Mouse (Mus musculus) liver, adult 2 months (tissue): ENCODE data around the gene Rsg1. TPM values are rescaled to one million over a fixed set of nuclear protein-coding genes. Genes with fewer than 3 reads are reported as not detected.

Source experiments
- DNase-seq: peaks from one replicate; pipeline ENCODE4 v3.0.0-alpha.2; 2011; ENCODE audit warnings: low read depth, low spot score; ENCODE audit errors: extremely low read depth
- H3K27ac ChIP-seq: fragments of 200-500 bp; replicated peaks from 2 replicates; pipeline ENCODE4 v1.5.1; 2012; ENCODE audit warnings: low read depth, mild to moderate bottlenecking, control low read depth, inconsistent platforms, low read length; ENCODE audit not compliant: insufficient read depth
- H3K27me3 ChIP-seq: fragments of 200-500 bp; 2 replicates; pipeline ENCODE4 v1.6.1; 2012; ENCODE audit warnings: mild to moderate bottlenecking, moderate library complexity, low read length, inconsistent platforms; ENCODE audit not compliant: control insufficient read depth, insufficient read depth
- H3K36me3 ChIP-seq: fragments of 200-500 bp; 2 replicates; pipeline ENCODE4 v1.6.1; 2012; ENCODE audit warnings: low read length, inconsistent platforms; ENCODE audit not compliant: control insufficient read depth, insufficient read depth
- H3K4me1 ChIP-seq: fragments of 200-500 bp; 2 replicates; pipeline ENCODE4 v1.6.1; 2011; ENCODE audit warnings: low read length; ENCODE audit not compliant: control insufficient read depth, insufficient read depth
- H3K4me3 ChIP-seq: fragments of 200-500 bp; 2 replicates; pipeline ENCODE4 v1.5.1; 2011; ENCODE audit warnings: low read depth, mild to moderate bottlenecking, control low read depth, low read length, moderate library complexity; ENCODE audit not compliant: insufficient read depth
- H3K79me2 ChIP-seq: fragments of 200-500 bp; 2 replicates; pipeline ENCODE4 v1.6.1; 2012; ENCODE audit warnings: inconsistent platforms, mild to moderate bottlenecking, low read length, moderate library complexity; ENCODE audit not compliant: control insufficient read depth, insufficient read depth
- H3K9ac ChIP-seq: fragments of 200-500 bp; 2 replicates; pipeline ENCODE4 v1.6.1; 2012; ENCODE audit warnings: low read depth, mild to moderate bottlenecking, control low read depth, inconsistent platforms, low read length
- CTCF ChIP-seq: fragments of 200-500 bp; IDR thresholded peaks from 2 replicates; pipeline ENCODE4 v1.5.1; 2011; ENCODE audit warnings: low read depth, low read length, control low read depth
- POLR2A ChIP-seq: fragments of 200-500 bp; IDR thresholded peaks from 2 replicates; pipeline ENCODE4 v1.6.1; 2011; ENCODE audit warnings: low read length, control low read depth; ENCODE audit not compliant: insufficient read depth; ENCODE audit errors: extremely low read depth
- whole genome bisulfite sequencing: fragments of 180-500 bp; shearing (Covaris S2); methylation state at CpG from one replicate; pipeline ENCODE4 v1.1.7; 2018; 5-methylcytosine and 5-hydroxymethylcytosine counted together
- polyA plus RNA-seq: library from polyadenylated mRNA; depleted of rRNA; stranded (reverse); fragments of >200 nt; gene quantifications from 2 replicates; pipeline ENCODE4 v1.2.3, GENCODE M21; 2012; rRNA removed
- total RNA-seq: library from RNA; depleted of rRNA; stranded (reverse); fragments of >200 nt; gene quantifications from 2 replicates; pipeline ENCODE4 v1.2.3, GENCODE M21; 2014; rRNA removed

Rsg1 gene
- total and polyA plus RNA-seq, 2 experiments = 0.50 to 0.55 TPM

DNA sequence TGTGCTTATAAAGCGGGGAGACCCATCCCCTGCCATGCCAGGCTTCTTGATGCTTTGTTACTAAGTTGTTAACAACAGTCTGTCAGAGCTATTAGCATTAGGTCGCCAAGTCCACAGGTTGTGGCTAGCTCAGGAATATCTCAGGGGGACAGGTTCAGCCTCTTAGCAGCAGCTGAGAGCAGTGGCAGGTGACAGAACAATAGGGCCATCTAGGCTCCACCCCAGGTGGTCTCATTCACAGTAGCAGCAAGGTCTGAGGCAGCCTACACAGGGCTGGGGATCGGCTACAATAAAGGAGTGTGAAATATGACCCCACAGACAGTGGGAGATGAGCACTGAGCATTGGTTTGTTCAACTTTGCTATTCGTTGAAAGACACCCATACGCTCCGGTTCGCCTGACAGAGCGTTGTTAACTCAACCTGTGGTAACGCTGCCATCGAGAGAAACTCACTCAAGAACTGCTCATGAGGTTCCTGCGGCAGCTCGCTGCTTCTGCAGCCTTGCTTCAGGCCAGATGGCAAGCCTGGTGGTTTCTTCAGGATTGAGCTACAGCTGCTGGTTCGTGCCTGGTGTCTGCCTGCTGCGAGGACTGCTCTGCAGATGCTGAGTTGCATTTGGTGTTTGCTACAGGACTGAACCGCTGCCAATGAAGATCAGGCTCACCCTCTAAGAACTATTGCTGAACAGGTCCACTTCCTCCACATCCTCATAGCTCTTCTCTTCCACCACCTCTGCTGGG is 56.6 kb downstream of the Rsg1 start:
- TF ChIP-seq POLR2A = no peak
- TF ChIP-seq CTCF = no peak
- Histone ChIP-seq H3K27ac (no peak overlapping the region), H3K4me3 (no peak overlapping the region), H3K36me3 (no peaks in the 10 kb centered on the region), H3K9ac (no peak overlapping the region), H3K27me3 (no peaks in the 10 kb centered on the region), H3K79me2 (no peaks in the 10 kb centered on the region), H3K4me1 (peaks cover 8% of the 10 kb centered on the region)
- WGBS = 89% methylated on average over 15 of the region's 15 CpGs
- no peak for DNase-seq

DNA sequence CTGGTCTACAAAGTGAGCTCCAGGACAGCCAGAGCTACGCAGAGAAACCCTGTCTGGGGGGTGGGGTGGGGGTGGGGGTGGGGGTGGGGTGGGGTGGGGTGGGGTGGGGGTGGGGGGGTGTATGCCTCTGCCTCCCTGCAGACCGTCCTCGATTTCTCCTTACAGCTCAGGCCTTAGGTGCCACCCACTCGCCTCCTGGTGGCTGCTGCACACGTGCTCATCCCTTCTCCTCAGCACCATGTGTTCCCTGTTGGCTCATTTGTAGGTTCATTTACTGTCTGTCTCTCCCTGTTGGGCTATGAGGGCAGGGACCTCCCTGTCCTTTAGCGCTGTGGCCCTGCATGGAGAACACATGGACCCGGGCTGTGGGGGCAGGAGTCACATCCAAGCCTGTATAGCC is 57.5 kb downstream of the Rsg1 start:
- no peaks in the 10 kb centered on the region for H3K36me3 ChIP-seq
- H3K4me3 ChIP-seq = no peak overlapping the region
- H3K9ac ChIP-seq = 0 out of 2 replicates have a peak overlapping the region, but pooled peaks have one; percentile 15
- H3K27ac ChIP-seq = peak overlapping the region; percentile 38
- WGBS = 85% methylated on average over 6 of the region's 7 CpGs
- no peaks in the 10 kb centered on the region for H3K79me2 ChIP-seq
- no peaks in the 10 kb centered on the region for H3K27me3 ChIP-seq
- no peak for DNase-seq
- peaks cover 8% of the 10 kb centered on the region for H3K4me1 ChIP-seq
- no peak for TF ChIP-seq POLR2A
- 0 out of 2 replicates have a peak, but pooled peaks have one; percentile 9 for TF ChIP-seq CTCF

DNA sequence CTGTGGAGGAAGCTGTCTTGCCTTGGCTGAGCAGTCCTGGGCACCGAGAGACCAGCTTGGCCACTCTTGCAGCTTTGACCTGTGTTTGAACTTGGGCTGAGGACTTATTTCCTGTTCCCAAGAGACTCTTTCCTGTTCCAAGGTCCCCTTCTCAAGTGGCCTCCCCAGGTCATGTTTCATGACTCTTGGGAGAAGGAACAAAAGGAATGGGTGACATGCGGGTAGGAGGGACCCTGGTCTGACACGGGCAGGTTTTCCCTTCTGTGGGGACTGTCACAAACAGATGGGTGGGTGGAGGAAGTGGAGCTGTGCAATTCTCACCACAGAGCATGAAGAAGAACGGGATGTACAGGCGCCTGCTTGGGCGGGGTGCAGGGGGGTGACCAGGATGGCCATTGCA is 58.0 kb downstream of the Rsg1 start:
- no peak for DNase-seq
- no peaks in the 10 kb centered on the region for H3K36me3 ChIP-seq
- H3K27me3 ChIP-seq = no peaks in the 10 kb centered on the region
- H3K9ac ChIP-seq = peak overlapping the region; percentile 15; the same call in 1 of the 2 replicates
- H3K4me3 ChIP-seq = no peak overlapping the region
- peak overlapping the region; percentile 38 for H3K27ac ChIP-seq
- WGBS = 75% methylated on average over 6 of the region's 6 CpGs
- no peaks in the 10 kb centered on the region for H3K79me2 ChIP-seq
- TF ChIP-seq CTCF (no peak), POLR2A (no peak)
- H3K4me1 ChIP-seq = peaks cover 8% of the 10 kb centered on the region

DNA sequence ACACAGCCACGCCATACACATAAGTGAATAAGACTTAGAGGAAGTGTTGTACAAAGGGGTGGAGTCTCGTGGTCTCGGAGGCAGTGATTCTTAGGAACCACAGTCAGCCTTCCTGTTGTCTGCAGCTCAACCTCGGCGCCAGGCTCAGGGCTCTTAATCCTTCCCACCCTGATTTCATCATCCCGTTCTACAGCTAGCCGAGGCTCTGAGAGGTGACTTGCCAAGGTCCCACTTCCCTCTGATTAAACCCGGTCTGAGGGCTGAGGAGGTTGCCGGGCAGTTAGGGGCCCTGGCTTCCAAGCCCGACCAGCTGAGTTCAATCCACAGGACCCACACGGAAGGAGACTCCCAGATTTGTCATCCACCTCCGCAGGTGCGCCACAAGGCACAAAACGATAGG is 59.1 kb downstream of the Rsg1 start:
- TF ChIP-seq POLR2A (no peak), CTCF (no peak)
- H3K27me3 ChIP-seq = no peaks in the 10 kb centered on the region
- H3K4me3 ChIP-seq = no peak overlapping the region
- H3K79me2 ChIP-seq = no peaks in the 10 kb centered on the region
- H3K4me1 ChIP-seq = peaks cover 18% of the 10 kb centered on the region
- 26% methylated on average over 14 of the region's 14 CpGs for WGBS
- peak; percentile 47 for DNase-seq
- H3K36me3 ChIP-seq = no peaks in the 10 kb centered on the region
- peak overlapping the region; percentile 22; the same call in 1 of the 2 replicates for H3K9ac ChIP-seq
- peak overlapping the region; percentile 80 for H3K27ac ChIP-seq

DNA sequence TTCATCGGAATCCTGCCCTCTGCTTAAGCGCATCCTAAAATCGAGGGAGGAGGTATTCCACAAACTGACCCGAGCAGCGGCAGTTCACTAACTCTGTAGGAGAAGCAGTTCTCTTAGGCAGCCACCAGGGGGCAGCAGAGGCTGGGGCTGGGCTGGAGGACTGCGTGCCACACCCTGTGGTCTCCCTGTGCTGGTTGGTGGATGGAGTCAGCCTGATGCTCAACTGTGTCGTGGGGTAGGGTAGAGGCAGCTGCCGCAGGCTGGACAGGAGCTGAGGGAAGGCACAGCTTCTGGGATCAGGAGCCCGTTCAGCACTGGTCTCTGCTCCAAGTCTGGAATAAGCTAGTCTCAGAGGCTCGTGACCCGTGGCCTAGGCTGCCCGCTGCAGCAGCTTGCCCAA is 59.5 kb downstream of the Rsg1 start:
- Histone ChIP-seq H3K27me3 (no peaks in the 10 kb centered on the region), H3K79me2 (no peaks in the 10 kb centered on the region), H3K36me3 (no peaks in the 10 kb centered on the region), H3K9ac (peak overlapping the region; percentile 33), H3K27ac (peak overlapping the region; percentile 80), H3K4me1 (peaks cover 22% of the 10 kb centered on the region), H3K4me3 (peak overlapping the region; percentile 4; the same call in 1 of the 2 replicates)
- DNase-seq = peak; percentile 85
- WGBS = under 1% methylated on average over 12 of the region's 12 CpGs
- peak; percentile 98 for TF ChIP-seq CTCF
- TF ChIP-seq POLR2A = no peak

DNA sequence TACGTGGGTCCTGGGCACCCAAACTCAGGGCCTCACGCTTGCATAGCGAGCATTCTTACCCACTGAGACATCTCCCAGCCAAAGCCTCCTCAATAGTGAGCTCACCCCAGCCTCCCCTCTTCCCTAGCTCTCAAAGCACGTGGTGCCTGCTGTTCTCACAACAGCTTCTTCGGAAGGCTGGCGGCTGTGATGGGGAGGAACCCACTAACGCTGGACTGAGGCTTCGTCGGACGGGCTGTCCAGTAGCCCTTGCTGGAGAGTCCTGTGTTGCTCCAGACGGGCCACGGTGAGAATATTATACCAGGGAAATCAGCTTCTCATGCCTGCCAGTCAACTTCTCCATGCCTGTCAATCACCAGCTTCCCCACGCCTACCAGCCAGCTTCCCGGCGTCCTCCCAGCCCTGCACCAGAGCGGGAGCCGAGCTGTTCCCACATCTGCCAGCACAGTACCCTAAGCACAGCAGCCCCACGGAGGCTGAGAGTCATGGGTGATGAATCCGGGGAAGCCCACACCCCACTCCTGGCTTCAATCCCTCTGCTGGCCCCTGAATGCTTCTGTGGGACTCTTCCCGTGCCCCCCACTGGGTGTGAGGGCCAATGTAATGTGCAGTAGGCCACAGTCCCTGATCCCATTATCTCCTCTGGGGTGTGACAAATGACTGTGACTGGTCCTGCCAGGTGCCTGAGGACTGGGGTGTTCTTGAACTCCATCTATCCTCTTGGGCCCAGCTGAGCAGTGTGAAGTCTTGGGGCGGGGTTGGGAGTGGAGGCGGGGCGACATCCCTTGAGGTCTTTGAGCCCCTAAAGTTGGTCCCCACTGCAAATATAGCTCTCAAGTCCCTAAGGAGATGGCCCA is 61.0 kb downstream of the Rsg1 start:
- 93% methylated on average over 23 of the region's 23 CpGs for WGBS
- no peak overlapping the region for H3K9ac ChIP-seq
- H3K4me1 ChIP-seq = peaks cover 30% of the 10 kb centered on the region
- H3K79me2 ChIP-seq = no peaks in the 10 kb centered on the region
- no peak overlapping the region for H3K27ac ChIP-seq
- no peaks in the 10 kb centered on the region for H3K36me3 ChIP-seq
- TF ChIP-seq CTCF = no peak
- TF ChIP-seq POLR2A = no peak
- no peaks in the 10 kb centered on the region for H3K27me3 ChIP-seq
- no peak for DNase-seq
- H3K4me3 ChIP-seq = no peak overlapping the region

Other genes with a start within 250 kb of the Rsg1 start
- 12.9 and 13.3 TPM in 2 replicates for gene Atp13a2, start 227.1 kb upstream of the Rsg1 start, total RNA-seq
- 32.5 and 34.0 TPM in 2 replicates for gene Atp13a2, start 227.1 kb upstream of the Rsg1 start, polyA plus RNA-seq
- gene Mfap2, start 203.5 kb upstream of the Rsg1 start, total RNA-seq = 0.18 TPM in 1 of 2 replicates, not detected in the other
- gene Mfap2, start 203.5 kb upstream of the Rsg1 start, polyA plus RNA-seq = 0.30 and 0.45 TPM in 2 replicates
- 0.67 and 0.74 TPM in 2 replicates for gene Crocc, start 153.4 kb upstream of the Rsg1 start, total RNA-seq
- 0.76 and 1.7 TPM in 2 replicates for gene Crocc, start 153.4 kb upstream of the Rsg1 start, polyA plus RNA-seq
- 5.2 and 8.5 TPM in 2 replicates for gene Necap2, start 135.6 kb upstream of the Rsg1 start, total RNA-seq
- 7.6 and 11.3 TPM in 2 replicates for gene Necap2, start 135.6 kb upstream of the Rsg1 start, polyA plus RNA-seq
- not detected in 2 replicates for gene Spata21, start 125.6 kb upstream of the Rsg1 start, total RNA-seq
- not detected in 2 replicates for gene Spata21, start 125.6 kb upstream of the Rsg1 start, polyA plus RNA-seq
- 26.6 and 39.5 TPM in 2 replicates for gene Szrd1, start 74.2 kb upstream of the Rsg1 start, total RNA-seq
- gene Szrd1, start 74.2 kb upstream of the Rsg1 start, polyA plus RNA-seq = 43.6 and 46.8 TPM in 2 replicates
- gene Fbxo42, start 66.0 kb upstream of the Rsg1 start, total RNA-seq = 2.0 and 2.8 TPM in 2 replicates
- 4.6 and 6.3 TPM in 2 replicates for gene Fbxo42, start 66.0 kb upstream of the Rsg1 start, polyA plus RNA-seq
- gene Arhgef19, start 25.5 kb downstream of the Rsg1 start, total RNA-seq = 14.4 and 25.8 TPM in 2 replicates
- 34.3 and 64.4 TPM in 2 replicates for gene Arhgef19, start 25.5 kb downstream of the Rsg1 start, polyA plus RNA-seq
- 7.7 and 9.3 TPM in 2 replicates for gene Epha2, start 87.3 kb downstream of the Rsg1 start, total RNA-seq
- gene Epha2, start 87.3 kb downstream of the Rsg1 start, polyA plus RNA-seq = 11.6 and 12.0 TPM in 2 replicates
- gene Fam131c, start 154.3 kb downstream of the Rsg1 start, total RNA-seq = 0.40 and 0.46 TPM in 2 replicates
- 4.5 and 10.3 TPM in 2 replicates for gene Fam131c, start 154.3 kb downstream of the Rsg1 start, polyA plus RNA-seq
- gene Clcnka, start 184.8 kb downstream of the Rsg1 start, total RNA-seq = not detected in 2 replicates
- 0.04 TPM in 1 of 2 replicates, not detected in the other for gene Clcnka, start 184.8 kb downstream of the Rsg1 start, polyA plus RNA-seq
- gene Clcnkb, start 202.1 kb downstream of the Rsg1 start, total RNA-seq = not detected in 2 replicates
- not detected in 2 replicates for gene Clcnkb, start 202.1 kb downstream of the Rsg1 start, polyA plus RNA-seq
- 0.07 and 0.09 TPM in 2 replicates for gene Hspb7, start 206.8 kb downstream of the Rsg1 start, total RNA-seq
- gene Hspb7, start 206.8 kb downstream of the Rsg1 start, polyA plus RNA-seq = 0.02 TPM in 1 of 2 replicates, not detected in the other
- gene Srarp, start 222.1 kb downstream of the Rsg1 start, total RNA-seq = not detected in 2 replicates
- gene Srarp, start 222.1 kb downstream of the Rsg1 start, polyA plus RNA-seq = not detected in 2 replicates
- 7.3 and 8.5 TPM in 2 replicates for gene Zbtb17, start 230.7 kb downstream of the Rsg1 start, total RNA-seq
- 12.8 and 16.8 TPM in 2 replicates for gene Zbtb17, start 230.7 kb downstream of the Rsg1 start, polyA plus RNA-seq